Mouse (Mus musculus): ENCODE data around the gene Gm11939.
A peak's percentile ranks its signal among the peaks of the same experiment; 100 is the strongest.
"Not testable (repeated sequence)": the region's sequence is repeated elsewhere in the genome, so short reads cannot be mapped to it uniquely, and the experiment has no call there.

The Gm11939 gene

GRCm38 (mm10) chr11:99559366-99559765 is at the start of gene Gm11939:
Gene Gm11939 (minus strand): TSS chr11:99559466.
- no peak for DNase-seq (ENCODE audit: extremely low spot score, low read depth, low spot score)

GRCm38 (mm10) chr11:99603208-99603607 is 43.9 kb upstream of the Gm11939 start, which contains the start of gene Gm11938:
Gene Gm11938 (minus strand): TSS chr11:99603308.
- not testable (repeated sequence) for DNase-seq (ENCODE audit: extremely low spot score, low read depth, low spot score)

- DNase-seq (ENCODE audit: extremely low spot score, low read depth, low spot score) = not testable (repeated sequence)
These were observed 38.5 kb upstream of the Gm11939 start, which contains the start of gene Krtap9-3 for GRCm38 (mm10) chr11:99597742-99598141. Gene Krtap9-3 (minus strand): TSS chr11:99598105.

GRCm38 (mm10) chr11:99590981-99591380 is 31.7 kb upstream of the Gm11939 start, which contains the start of gene Krtap1-3:
Gene Krtap1-3 (minus strand): TSS chr11:99591339.
- DNase-seq (ENCODE audit: extremely low spot score, low read depth, low spot score) = no peak

- DNase-seq (ENCODE audit: extremely low spot score, low read depth, low spot score) = no peak
These were observed 25.8 kb upstream of the Gm11939 start for GRCm38 (mm10) chr11:99585096-99585495.

GRCm38 (mm10) chr11:99583245-99583704 is 24.0 kb upstream of the Gm11939 start, which contains the start of gene Krtap1-4:
Gene Krtap1-4 (minus strand): TSS chr11:99583654.
- no peak for DNase-seq (ENCODE audit: extremely low spot score, low read depth, low spot score)

- DNase-seq (ENCODE audit: extremely low spot score, low read depth, low spot score) = no peak
These were observed 22.3 kb upstream of the Gm11939 start for GRCm38 (mm10) chr11:99581564-99581963.

- no peak for DNase-seq (ENCODE audit: extremely low spot score, low read depth, low spot score)
These were observed 21.8 kb upstream of the Gm11939 start for GRCm38 (mm10) chr11:99581051-99581450.

GRCm38 (mm10) chr11:99580636-99581035 is 21.4 kb upstream of the Gm11939 start, which contains the start of gene Krtap1-5:
Gene Krtap1-5 (minus strand): TSS chr11:99581016.
- no peak for DNase-seq (ENCODE audit: extremely low spot score, low read depth, low spot score)

GRCm38 (mm10) chr11:99574106-99574505 is 14.8 kb upstream of the Gm11939 start:
- DNase-seq (ENCODE audit: extremely low spot score, low read depth, low spot score) = peak; percentile 41

- DNase-seq (ENCODE audit: extremely low spot score, low read depth, low spot score) = no peak
These were observed 13.9 kb upstream of the Gm11939 start for GRCm38 (mm10) chr11:99573164-99573563.

GRCm38 (mm10) chr11:99566530-99566929 is 7.3 kb upstream of the Gm11939 start, which contains the start of gene Krtap3-1:
Gene Krtap3-1 (minus strand): TSS chr11:99566630.
- no peak for DNase-seq (ENCODE audit: extremely low spot score, low read depth, low spot score)

GRCm38 (mm10) chr11:99562580-99562979 is 3.3 kb upstream of the Gm11939 start:
- DNase-seq (ENCODE audit: extremely low spot score, low read depth, low spot score) = no peak

GRCm38 (mm10) chr11:99557976-99558745 is 1.1 kb downstream of the Gm11939 start:
- no peak for DNase-seq (ENCODE audit: extremely low spot score, low read depth, low spot score)

- DNase-seq (ENCODE audit: extremely low spot score, low read depth, low spot score) = no peak
These were observed 2.5 kb downstream of the Gm11939 start, which contains the start of gene Krtap3-2 for GRCm38 (mm10) chr11:99556753-99557152. Gene Krtap3-2 (minus strand): TSS chr11:99556853.

- DNase-seq (ENCODE audit: extremely low spot score, low read depth, low spot score) = no peak
These were observed 3.1 kb downstream of the Gm11939 start for GRCm38 (mm10) chr11:99556195-99556594.

GRCm38 (mm10) chr11:99550765-99551164 is 8.5 kb downstream of the Gm11939 start, which contains the start of gene Krtap3-3:
Gene Krtap3-3 (minus strand): TSS chr11:99550865.
- no peak for DNase-seq (ENCODE audit: extremely low spot score, low read depth, low spot score)

- DNase-seq (ENCODE audit: extremely low spot score, low read depth, low spot score) = no peak
These were observed 11.4 kb downstream of the Gm11939 start for GRCm38 (mm10) chr11:99547892-99548291.

- no peak for DNase-seq (ENCODE audit: extremely low spot score, low read depth, low spot score)
These were observed 19.5 kb downstream of the Gm11939 start for GRCm38 (mm10) chr11:99539721-99540120.

- DNase-seq (ENCODE audit: extremely low spot score, low read depth, low spot score) = peak; percentile 20
These were observed 37.9 kb downstream of the Gm11939 start, which contains the start of gene Krt39 for GRCm38 (mm10) chr11:99521288-99521860. Gene Krt39 (minus strand): TSS chr11:99521338.

GRCm38 (mm10) chr11:99514098-99514497 is 45.2 kb downstream of the Gm11939 start:
- DNase-seq (ENCODE audit: extremely low spot score, low read depth, low spot score) = no peak

Data from hindlimb bud, embryonic 11.5 days (tissue).